Mouse (Mus musculus): ENCODE measurements at regions not wholly inside any gene's neighbourhood (a gene's known extent, or its start where the extent isn't known, plus 50 kb on each side); places are given as distances from the start of the nearest gene placed in this dataset.

DNA sequence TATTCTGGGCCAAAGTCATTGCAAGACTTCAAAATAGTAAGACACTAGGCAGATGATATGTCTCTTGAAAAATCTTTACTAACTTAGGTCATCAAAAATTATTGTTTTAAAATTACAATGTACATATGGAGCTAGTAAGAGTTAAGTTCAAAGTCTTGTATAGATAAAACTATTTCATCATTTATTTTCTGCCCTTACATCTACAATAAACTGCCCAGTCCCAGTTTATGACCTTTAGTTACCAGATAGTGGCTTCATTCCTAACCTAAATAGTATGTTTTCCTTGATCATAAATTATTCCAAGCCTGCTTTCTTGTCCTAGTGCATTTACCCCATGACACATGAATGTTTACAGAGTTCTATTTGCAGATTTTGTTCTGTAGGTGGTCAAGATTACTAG lies 72.9 kb downstream of the Manea start:
- no peak for DNase-seq (ENCODE audit: low spot score)

DNA sequence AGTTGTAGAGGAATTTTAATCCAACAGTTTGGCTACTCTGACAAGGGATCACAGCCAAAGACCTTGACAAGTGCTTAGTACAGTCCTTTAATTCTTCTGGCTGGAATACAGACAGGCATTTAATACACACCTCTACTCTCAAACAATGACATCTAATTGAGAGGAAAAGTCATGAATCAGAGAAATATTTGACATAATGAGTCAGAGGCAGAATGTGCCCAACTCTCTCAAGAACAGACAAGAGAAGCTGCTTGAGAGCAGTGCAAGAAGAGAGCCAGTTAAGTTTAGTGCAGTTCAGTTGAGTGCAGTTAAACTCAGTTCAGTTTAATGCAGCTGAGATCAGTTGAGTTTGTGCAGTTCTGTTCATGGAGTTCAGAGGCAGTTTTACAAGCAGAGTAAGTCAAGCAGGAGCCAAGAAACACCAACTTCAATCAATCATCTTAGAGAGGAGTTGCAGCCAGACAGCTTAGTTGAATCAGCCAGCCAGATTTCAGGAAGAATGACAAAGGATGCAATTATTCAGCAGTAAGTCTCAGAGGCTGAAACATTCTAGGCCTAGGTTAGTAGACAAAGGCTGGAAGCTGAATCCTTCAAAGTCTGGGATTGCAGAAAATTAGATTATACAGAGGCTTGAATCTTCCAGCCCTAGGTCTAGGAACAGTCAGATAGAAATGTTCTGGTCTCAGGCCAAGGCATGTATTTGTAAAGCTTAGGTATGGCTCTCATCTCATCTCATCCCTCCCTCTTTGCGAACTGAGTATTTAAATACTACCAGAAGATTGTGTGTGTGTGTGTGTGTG lies 87.3 kb downstream of the Manea start:
- no peak for DNase-seq (ENCODE audit: low spot score)

DNA sequence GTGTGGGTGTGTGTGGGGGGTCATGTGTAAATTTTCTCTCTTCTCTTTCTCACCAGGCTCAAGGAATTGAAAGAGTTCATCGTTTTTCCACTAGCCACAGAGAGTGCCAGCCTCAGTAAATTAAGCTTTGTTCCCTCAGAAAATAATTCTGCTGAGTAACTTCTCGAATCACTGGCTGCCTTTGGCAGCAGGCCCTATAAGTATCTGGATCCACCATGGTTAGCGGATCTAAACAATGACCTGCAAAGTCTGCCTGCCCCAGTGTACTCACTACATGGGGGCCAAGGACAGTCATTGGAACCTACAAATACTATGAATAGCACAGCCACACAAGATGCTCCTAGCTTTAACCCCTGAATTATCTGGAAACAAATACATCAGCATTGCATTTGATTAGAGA lies 90.8 kb downstream of the Manea start:
- no peak for DNase-seq (ENCODE audit: low spot score)

DNA sequence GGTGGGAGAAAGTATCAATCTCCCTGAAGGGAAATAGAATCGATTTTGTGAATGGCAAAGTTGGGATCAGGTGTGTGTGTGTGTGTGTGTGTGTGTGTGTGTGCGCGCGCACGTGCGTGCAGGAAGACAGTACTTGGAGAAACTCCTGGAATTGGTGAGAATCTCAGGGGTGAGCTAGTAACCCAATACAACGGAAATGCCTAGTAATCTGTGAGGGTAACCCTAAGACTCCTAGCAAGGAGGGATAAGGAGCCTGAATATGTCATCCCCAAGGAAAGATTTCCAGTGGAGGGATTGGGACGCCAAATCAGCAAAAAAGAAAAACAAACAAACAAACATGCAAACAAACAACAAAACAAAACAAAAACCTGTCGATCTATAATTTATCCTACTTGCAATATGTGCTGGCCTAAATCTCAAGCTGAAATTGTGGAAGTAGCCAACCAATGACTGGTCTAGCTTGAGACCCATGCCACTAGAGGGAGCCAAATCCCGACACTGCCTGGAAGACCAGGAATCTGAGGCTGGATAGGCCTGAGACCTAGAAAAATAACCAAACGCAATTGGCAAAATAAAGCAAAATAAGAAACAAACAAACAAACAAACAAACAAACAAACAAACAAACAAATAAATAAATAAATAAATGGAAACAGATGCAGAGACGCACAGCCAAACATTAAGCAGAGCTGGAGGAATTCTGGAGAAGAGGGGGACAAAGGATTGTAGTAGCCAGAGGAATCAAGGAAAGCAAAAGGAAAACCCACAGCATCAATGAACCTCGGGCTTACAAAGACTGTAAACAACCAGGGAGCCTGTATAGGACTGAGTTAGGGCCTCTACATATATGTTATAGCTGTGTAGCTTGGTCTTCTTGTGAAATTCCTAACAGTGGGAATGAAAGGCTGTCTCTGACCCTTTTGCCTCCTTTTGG lies 98.5 kb downstream of the Manea start:
- peak; percentile 85 for DNase-seq (ENCODE audit: low spot score)

DNA sequence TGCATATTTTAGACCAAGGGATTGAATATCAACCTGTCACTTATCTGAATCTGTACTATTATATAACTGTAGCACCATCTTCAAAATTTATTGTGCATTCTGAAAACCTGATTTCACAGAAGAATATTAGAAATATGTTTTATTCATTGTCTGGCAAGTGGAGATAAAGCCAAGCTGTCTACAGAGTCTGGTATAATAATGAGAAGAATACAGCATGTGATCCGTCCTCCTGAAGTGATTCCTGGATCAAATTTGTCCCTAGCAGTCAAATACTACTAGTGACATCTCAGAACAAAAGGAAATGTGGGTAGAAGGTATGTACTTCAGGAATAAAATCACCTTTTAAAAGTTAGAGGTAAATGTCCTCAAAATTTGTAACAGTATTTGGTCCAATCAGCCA lies 123.4 kb downstream of the Manea start:
- no peak for DNase-seq (ENCODE audit: low spot score)

Data from retina, embryonic 14.5 days (tissue).